Mouse (Mus musculus) embryo, embryonic 10.5 days (tissue): Measurements from ENCODE around the gene Grin3b.

Experiments
- DNase-seq: peaks from one replicate; pipeline ENCODE4 v3.0.0-alpha.2; 2015; ENCODE audit warnings: low spot score

Grin3b gene

GRCm38 (mm10) chr10:79966886-79967400 is 3.6 kb upstream of the Grin3b start:
- DNase-seq, result no peak

- no peak for DNase-seq
Observed at GRCm38 (mm10) chr10:79968181-79968580, 2.3 kb upstream of the Grin3b start.

DNA sequence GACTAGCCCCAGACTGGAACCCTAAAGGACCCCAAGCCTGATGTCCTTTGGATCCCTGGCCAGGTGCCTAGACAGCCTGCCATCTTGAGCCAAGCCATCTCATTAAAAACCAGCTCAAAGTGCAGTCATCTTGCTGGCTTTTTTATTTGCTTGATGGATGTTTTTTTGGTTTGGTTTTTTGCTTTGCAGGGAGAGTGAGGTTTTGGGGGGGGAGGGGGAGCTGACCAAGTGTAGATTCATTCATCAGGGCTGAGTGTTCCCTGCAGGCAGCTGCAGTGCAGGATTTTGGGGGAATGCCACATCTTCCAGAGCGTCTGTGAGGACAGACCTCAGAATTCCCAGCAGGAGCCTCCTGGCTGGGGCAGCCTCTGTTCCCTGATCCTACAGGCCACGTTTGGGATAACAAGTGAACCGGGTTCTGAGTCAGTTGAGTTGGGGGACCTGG is 1.4 kb upstream of the Grin3b start:
- no peak for DNase-seq

GRCm38 (mm10) chr10:79971183-79971497 is 625 bp downstream of the Grin3b start:
- DNase-seq, result peak; percentile 52

GRCm38 (mm10) chr10:79972831-79973230 is 2.3 kb downstream of the Grin3b start:
- no peak for DNase-seq

DNA sequence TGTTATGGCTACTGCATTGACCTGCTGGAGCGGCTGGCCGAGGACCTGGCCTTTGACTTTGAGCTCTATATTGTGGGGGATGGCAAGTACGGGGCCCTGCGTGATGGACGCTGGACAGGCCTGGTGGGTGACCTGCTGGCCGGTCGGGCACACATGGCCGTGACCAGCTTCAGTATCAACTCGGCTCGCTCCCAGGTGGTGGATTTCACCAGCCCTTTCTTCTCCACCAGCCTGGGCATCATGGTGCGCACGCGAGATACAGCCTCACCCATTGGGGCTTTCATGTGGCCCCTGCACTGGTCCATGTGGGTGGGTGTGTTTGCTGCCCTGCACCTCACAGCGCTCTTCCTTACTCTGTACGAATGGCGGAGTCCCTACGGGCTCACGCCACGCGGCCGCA is 3.6 kb downstream of the Grin3b start:
- no peak for DNase-seq

- no peak for DNase-seq
Observed at GRCm38 (mm10) chr10:79974668-79975067, 4.2 kb downstream of the Grin3b start.

- no peak for DNase-seq
Observed at GRCm38 (mm10) chr10:79976071-79976721, 5.7 kb downstream of the Grin3b start.

DNA sequence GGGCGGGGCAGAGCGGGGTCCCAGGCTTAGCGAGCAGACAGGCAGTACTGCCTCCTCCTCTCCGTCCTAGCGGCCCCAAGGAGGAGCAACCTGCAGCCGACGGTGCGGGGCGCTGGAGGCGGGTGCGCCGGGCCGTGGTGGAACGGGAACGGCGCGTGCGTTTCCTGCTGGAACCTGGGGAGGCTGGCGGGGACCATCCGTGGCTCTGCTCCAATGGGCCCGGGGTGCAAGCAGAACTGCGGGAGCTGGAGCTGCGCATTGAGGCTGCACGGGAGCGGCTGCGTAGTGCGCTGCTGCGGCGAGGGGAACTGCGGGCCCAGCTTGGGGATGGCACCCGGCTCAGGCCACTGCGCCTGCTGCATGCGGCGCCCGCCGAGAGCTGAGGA is 6.2 kb downstream of the Grin3b start:
- no peak for DNase-seq

DNA sequence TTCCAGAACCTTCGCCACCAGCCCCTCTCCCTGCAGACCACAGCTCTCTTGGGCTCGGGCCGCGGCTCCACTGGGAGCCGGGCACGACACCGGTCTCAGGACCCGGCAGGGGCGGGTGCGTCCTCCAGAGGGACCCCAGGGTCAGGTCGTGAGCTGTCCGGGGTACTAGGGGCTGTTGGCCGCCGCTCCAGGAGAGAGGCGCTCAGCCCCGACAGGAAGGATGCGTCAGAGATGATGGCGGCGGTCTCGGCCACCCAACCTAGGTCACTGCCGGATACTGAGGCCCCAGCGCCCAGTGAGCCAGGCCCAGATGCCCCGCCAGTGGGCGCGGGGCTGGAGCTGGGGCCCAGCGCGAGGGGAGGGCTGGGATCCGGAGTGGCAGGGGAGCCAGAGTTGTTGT is 6.8 kb downstream of the Grin3b start:
- no peak for DNase-seq

- no peak for DNase-seq
Observed at GRCm38 (mm10) chr10:79978061-79978460, 7.5 kb downstream of the Grin3b start.

GRCm38 (mm10) chr10:79979401-79980155 is 9.1 kb downstream of the Grin3b start:
- DNase-seq, result no peak

DNA sequence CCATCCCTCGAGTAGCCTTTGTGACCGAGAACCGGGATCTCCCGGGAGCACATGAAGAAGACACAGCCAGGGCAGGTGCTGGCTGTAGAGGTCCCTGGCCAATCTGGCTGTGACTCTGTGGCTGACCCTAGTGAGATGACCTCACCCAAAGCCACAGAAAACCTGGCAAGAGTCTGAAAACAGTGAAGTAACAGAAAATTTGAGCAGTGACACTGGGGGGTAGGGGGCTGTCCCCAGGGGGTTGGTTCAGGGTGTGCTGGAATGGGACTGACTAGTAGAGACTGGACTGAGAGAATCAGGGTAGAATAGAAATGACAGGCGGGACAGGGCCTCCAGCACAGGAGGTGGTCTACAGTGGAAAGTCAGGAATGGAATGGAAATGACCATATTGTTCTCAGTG is 12.7 kb downstream of the Grin3b start:
- no peak for DNase-seq

GRCm38 (mm10) chr10:79983670-79984069 is 13.2 kb downstream of the Grin3b start:
- peak; percentile 72 for DNase-seq

- DNase-seq, result peak; percentile 95
Observed at GRCm38 (mm10) chr10:79984195-79984816, 13.8 kb downstream of the Grin3b start, which contains the start of gene Tmem259. Gene Tmem259 (minus strand): TSS chr10:79984330.

DNA sequence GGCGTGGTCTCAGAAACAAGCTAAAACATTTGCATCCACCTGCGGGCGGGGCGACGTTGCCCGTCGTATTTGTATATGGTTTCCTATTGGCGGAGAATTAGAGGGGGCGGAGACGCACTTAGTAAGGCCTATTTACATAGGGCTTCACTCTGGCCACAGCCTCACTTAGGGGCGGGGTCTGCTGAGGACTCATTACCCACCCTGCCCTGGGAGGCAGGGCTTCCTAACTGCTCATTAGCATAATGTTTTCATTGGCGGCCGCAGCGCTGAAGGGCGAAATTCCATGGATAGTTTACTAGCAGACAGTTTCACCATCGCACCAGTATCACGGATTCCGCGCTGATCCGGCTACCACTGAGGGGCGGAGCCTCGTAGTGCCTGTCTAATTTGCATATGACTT is 14.4 kb downstream of the Grin3b start:
- peak; percentile 99 for DNase-seq

- DNase-seq, result peak; percentile 68
Observed at GRCm38 (mm10) chr10:79985334-79986231, 15.1 kb downstream of the Grin3b start.

- DNase-seq, result no peak
Observed at GRCm38 (mm10) chr10:79986232-79986878, 15.8 kb downstream of the Grin3b start.

- DNase-seq, result peak; percentile 88
Observed at GRCm38 (mm10) chr10:79986963-79987362, 16.4 kb downstream of the Grin3b start.

DNA sequence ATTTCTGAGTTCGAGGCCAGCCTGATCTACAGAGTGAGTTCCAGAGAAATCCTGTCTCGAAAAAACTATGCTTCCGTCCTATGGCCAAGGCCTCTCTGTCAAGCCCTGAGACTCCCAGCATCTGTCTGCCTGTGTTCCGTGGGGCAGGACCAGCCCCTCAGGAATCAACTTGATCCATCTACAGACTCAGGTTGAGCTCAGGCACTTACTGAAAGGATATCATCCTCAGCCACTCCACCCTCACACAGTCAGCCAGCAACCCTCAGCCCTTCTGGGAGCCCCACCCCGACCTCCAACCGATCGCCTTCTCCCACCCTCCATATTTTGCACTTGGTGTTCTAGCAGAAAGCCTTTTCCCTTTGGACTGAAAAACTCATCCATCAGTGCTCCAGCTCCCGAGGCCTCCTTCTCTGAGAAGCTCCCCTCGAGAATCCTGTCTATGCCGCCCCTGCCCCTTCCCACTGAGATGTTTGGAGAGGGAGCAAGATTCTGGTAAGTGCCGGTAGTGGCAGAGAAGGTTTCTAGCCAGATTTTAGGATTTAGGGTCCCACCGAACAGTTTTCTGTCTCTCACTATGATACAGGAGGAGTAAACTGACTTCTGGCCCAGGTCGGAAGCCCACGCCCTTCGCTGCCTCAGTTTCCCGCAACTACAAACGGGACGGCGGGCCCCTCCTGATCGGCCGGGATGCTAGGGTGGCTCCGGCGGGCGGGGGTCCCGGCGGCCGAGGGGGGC is 17.4 kb downstream of the Grin3b start:
- no peak for DNase-seq
